Mouse (Mus musculus): ENCODE measurements around the gene Stx4a. TPM values are rescaled to one million over a fixed set of nuclear protein-coding genes. Genes with fewer than 3 reads are reported as not detected.

Stx4a gene
- polyA plus RNA-seq, 1 experiment from 2014 or later: 28.5 TPM

Other genes with a start within 250 kb of the Stx4a start
- 9.4 and 12.4 TPM in 2 replicates for gene Ccdc189, start 235.7 kb upstream of the Stx4a start, polyA plus RNA-seq (2016; fragmentation: Nextera tagmentation; extraction: Ambion mirVana)
- 62.2 and 69.6 TPM in 2 replicates for gene Rnf40, start 235.5 kb upstream of the Stx4a start, polyA plus RNA-seq (2016; fragmentation: Nextera tagmentation; extraction: Ambion mirVana)
- 29.0 and 32.9 TPM in 2 replicates for gene Zfp629, start 208.5 kb upstream of the Stx4a start, polyA plus RNA-seq (2016; fragmentation: Nextera tagmentation; extraction: Ambion mirVana)
- gene Bcl7c, start 115.4 kb upstream of the Stx4a start, polyA plus RNA-seq (2016; fragmentation: Nextera tagmentation; extraction: Ambion mirVana): 77.9 and 79.5 TPM in 2 replicates
- 11.1 and 14.2 TPM in 2 replicates for gene Ctf1, start 111.6 kb upstream of the Stx4a start, polyA plus RNA-seq (2016; fragmentation: Nextera tagmentation; extraction: Ambion mirVana)
- gene Ctf2, start 92.1 kb upstream of the Stx4a start, polyA plus RNA-seq (2016; fragmentation: Nextera tagmentation; extraction: Ambion mirVana): 0.28 and 0.73 TPM in 2 replicates
- gene Fbxl19, start 79.8 kb upstream of the Stx4a start, polyA plus RNA-seq (2016; fragmentation: Nextera tagmentation; extraction: Ambion mirVana): 9.4 and 10.8 TPM in 2 replicates
- 15.2 and 16.0 TPM in 2 replicates for gene Orai3, start 54.5 kb upstream of the Stx4a start, polyA plus RNA-seq (2016; fragmentation: Nextera tagmentation; extraction: Ambion mirVana)
- 21.9 and 24.2 TPM in 2 replicates for gene Setd1a, start 47.6 kb upstream of the Stx4a start, polyA plus RNA-seq (2016; fragmentation: Nextera tagmentation; extraction: Ambion mirVana)
- not detected in 2 replicates for gene Gm49388, start 38.7 kb upstream of the Stx4a start, polyA plus RNA-seq (2016; fragmentation: Nextera tagmentation; extraction: Ambion mirVana)
- 5.5 and 8.2 TPM in 2 replicates for gene Hsd3b7, start 23.7 kb upstream of the Stx4a start, polyA plus RNA-seq (2016; fragmentation: Nextera tagmentation; extraction: Ambion mirVana)
- gene Stx1b, start 255 bp downstream of the Stx4a start, polyA plus RNA-seq (2016; fragmentation: Nextera tagmentation; extraction: Ambion mirVana): 3.9 and 9.3 TPM in 2 replicates
- gene Zfp646, start 51.9 kb downstream of the Stx4a start, polyA plus RNA-seq (2016; fragmentation: Nextera tagmentation; extraction: Ambion mirVana): 20.0 and 20.3 TPM in 2 replicates
- 47.9 and 48.0 TPM in 2 replicates for gene Zfp668, start 52.5 kb downstream of the Stx4a start, polyA plus RNA-seq (2016; fragmentation: Nextera tagmentation; extraction: Ambion mirVana)
- 0.50 and 0.75 TPM in 2 replicates for gene Prss53, start 66.7 kb downstream of the Stx4a start, polyA plus RNA-seq (2016; fragmentation: Nextera tagmentation; extraction: Ambion mirVana)
- gene Gm21974, start 71.2 kb downstream of the Stx4a start, polyA plus RNA-seq (2016; fragmentation: Nextera tagmentation; extraction: Ambion mirVana): not detected in 2 replicates
- 48.3 and 51.8 TPM in 2 replicates for gene Vkorc1, start 71.3 kb downstream of the Stx4a start, polyA plus RNA-seq (2016; fragmentation: Nextera tagmentation; extraction: Ambion mirVana)
- 130 and 137 TPM in 2 replicates for gene Bckdk, start 79.8 kb downstream of the Stx4a start, polyA plus RNA-seq (2016; fragmentation: Nextera tagmentation; extraction: Ambion mirVana)
- 48.0 and 53.0 TPM in 2 replicates for gene Kat8, start 88.2 kb downstream of the Stx4a start, polyA plus RNA-seq (2016; fragmentation: Nextera tagmentation; extraction: Ambion mirVana)
- gene Prss8, start 105.8 kb downstream of the Stx4a start, polyA plus RNA-seq (2016; fragmentation: Nextera tagmentation; extraction: Ambion mirVana): 6.3 and 7.2 TPM in 2 replicates
- gene Prss36, start 122.4 kb downstream of the Stx4a start, polyA plus RNA-seq (2016; fragmentation: Nextera tagmentation; extraction: Ambion mirVana): 9.7 and 10.1 TPM in 2 replicates
- 408 and 469 TPM in 2 replicates for gene Fus, start 143.2 kb downstream of the Stx4a start, polyA plus RNA-seq (2016; fragmentation: Nextera tagmentation; extraction: Ambion mirVana)
- gene Pycard, start 169.6 kb downstream of the Stx4a start, polyA plus RNA-seq (2016; fragmentation: Nextera tagmentation; extraction: Ambion mirVana): 5.2 and 6.5 TPM in 2 replicates
- gene Trim72, start 179.7 kb downstream of the Stx4a start, polyA plus RNA-seq (2016; fragmentation: Nextera tagmentation; extraction: Ambion mirVana): not detected in 2 replicates
- gene Itgam, start 238.3 kb downstream of the Stx4a start, polyA plus RNA-seq (2016; fragmentation: Nextera tagmentation; extraction: Ambion mirVana): 0.28 and 0.40 TPM in 2 replicates
- gene Gm49368, start 238.4 kb downstream of the Stx4a start, polyA plus RNA-seq (2016; fragmentation: Nextera tagmentation; extraction: Ambion mirVana): not detected in 2 replicates